Mouse (Mus musculus) Muller cell, postnatal 12 days (primary cell): Measurements from ENCODE around the gene Dennd5b.
"Not testable (repeated sequence)": the region's sequence is repeated elsewhere in the genome, so short reads cannot be mapped to it uniquely, and the experiment has no call there.

Experiments
- DNase-seq: peaks from one replicate; pipeline ENCODE4 v3.0.0-alpha.2; 2015; ENCODE audit errors: inconsistent ontology term

The Dennd5b gene

GRCm38 (mm10) chr6:148946881-148947405 is 154.5 kb downstream of the Dennd5b start:
- DNase-seq = peak; percentile 57

GRCm38 (mm10) chr6:148946409-148946742 is 155.1 kb downstream of the Dennd5b start, which contains the start of gene Sinhcaf:
Gene Sinhcaf (minus strand): TSS chr6:148946467.
- peak; percentile 100 for DNase-seq

GRCm38 (mm10) chr6:148945509-148946408 is 155.7 kb downstream of the Dennd5b start:
- peak; percentile 52 for DNase-seq

- DNase-seq = peak; percentile 74
These were observed 156.5 kb downstream of the Dennd5b start for GRCm38 (mm10) chr6:148944767-148945508.

GRCm38 (mm10) chr6:148944344-148944766 is 157.1 kb downstream of the Dennd5b start:
- no peak for DNase-seq

- peak; percentile 83 for DNase-seq
These were observed 157.8 kb downstream of the Dennd5b start for GRCm38 (mm10) chr6:148943695-148944094.

- DNase-seq = no peak
These were observed 159.1 kb downstream of the Dennd5b start for GRCm38 (mm10) chr6:148942406-148942805.

- no peak for DNase-seq
These were observed 159.6 kb downstream of the Dennd5b start for GRCm38 (mm10) chr6:148941880-148942279.

- DNase-seq = not testable (repeated sequence)
These were observed 161.1 kb downstream of the Dennd5b start for GRCm38 (mm10) chr6:148940383-148940782.
